Mouse (Mus musculus) ES-CJ7 (cell line): ENCODE results near the gene Poldip2.
A peak's percentile ranks its signal among the peaks of the same experiment; 100 is the strongest.

Experiments
- DNase-seq: peaks from one replicate; pipeline ENCODE4 v3.0.0; 2011; ENCODE audit warnings: low read depth, low spot score

The Poldip2 gene

DNA sequence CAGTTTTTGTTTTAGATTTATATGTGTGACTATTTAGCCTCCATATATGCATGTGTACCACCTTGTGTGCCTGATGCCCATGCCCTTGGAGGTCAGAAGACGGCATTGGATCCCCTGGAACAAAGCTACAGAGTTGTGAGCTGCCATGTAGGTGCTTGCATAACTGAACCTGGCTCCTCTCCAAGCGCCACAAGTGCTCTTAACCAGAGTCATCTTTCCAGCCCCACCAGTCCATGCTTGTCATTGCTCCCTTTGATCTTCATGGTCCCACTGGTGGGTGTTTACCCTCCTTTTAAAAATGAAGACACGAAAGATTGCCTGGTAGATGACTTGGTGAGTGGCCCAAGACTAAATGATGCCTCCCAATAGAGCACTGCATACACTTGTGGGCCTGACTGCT, 28.4 kb downstream of the Poldip2 start:
- no peak for DNase-seq

DNA sequence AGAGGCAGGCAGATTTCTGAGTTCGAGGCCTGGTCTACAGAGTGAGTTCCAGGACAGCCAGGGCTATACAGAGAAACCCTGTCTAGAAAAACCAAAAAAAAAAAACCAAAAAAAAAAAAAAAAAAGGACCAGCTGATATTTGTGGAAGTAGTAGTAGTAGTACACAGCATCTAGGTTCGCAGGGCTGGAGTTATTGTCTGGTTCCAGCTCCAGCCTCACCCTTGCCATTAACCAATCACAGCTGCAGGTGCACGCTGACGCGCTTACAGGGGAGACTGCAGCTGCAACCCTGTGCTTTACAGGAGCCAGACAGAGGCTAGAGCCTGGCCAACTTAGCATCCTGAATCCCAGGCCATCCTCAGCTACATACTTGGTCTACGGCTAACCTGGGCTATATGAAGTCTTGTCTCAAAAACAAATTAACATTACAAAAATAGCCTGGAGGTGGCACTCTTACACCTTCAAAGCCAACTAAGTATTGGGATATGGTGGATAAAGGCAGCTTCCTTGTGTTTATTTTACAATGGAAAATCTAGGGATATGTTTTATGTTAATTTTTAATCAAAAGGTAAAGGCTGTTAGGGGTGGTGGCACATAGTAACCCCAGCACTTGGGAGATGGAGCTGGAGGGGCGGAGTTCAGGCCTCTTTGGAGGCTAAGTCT, 32.6 kb downstream of the Poldip2 start:
- DNase-seq = no peak

DNA sequence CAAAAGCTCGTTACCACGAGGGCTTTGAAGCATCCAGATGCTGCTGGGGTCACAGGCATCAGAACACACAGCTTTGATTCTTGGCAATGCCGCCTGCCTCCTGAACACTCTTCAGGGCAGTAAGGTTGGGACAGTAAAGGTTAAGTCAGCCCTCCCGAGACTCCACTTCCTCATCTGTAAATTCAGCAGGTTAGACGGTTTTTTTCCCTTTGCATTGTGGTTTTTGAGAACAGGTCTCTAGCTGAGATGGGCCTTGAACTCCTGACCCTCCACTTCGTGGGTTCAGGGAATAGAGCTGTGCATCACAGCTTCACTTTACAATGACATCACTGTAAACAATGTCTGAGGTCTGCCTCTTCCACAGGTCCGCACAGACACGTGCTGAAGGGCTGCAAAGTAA, 33.2 kb downstream of the Poldip2 start:
- no peak for DNase-seq

DNA sequence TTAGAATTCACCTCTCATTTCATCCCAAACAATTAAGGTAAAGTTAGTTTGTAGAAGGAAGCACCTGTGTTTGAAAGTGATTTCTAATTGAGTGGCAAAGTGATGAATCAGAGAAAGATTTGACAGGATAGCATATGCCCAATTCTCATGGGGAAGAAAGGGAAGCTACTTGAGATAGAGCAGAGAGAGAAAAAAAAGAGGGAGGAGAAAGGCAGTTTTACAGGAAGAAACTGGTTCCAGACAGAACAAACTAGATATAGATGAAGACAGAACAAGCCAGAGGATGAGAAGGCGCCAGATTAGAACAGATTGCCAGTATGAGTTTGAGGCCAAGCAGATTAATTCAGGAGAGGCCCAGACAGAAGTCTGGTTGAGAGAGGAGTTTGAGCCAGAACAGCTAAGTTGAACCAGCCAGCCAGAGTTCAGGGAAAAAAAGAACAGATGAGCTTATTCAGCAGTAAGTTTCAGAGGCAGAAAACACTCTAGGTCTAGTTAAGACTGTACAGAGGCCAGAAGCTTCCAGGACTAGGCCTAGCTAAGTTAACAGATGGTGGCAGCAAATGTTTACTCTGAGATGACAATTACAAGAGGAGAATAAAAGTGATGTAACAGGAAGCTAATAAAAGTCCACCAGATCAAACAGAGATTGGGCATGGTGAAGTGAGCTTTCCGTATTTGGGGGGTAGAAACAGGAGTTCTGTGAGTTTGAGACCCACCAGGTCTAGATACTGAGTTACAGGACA, 35.9 kb downstream of the Poldip2 start:
- no peak for DNase-seq

- DNase-seq = no peak
Measured at GRCm38 (mm10) chr11:78549491-78549987, 37.5 kb downstream of the Poldip2 start.

DNA sequence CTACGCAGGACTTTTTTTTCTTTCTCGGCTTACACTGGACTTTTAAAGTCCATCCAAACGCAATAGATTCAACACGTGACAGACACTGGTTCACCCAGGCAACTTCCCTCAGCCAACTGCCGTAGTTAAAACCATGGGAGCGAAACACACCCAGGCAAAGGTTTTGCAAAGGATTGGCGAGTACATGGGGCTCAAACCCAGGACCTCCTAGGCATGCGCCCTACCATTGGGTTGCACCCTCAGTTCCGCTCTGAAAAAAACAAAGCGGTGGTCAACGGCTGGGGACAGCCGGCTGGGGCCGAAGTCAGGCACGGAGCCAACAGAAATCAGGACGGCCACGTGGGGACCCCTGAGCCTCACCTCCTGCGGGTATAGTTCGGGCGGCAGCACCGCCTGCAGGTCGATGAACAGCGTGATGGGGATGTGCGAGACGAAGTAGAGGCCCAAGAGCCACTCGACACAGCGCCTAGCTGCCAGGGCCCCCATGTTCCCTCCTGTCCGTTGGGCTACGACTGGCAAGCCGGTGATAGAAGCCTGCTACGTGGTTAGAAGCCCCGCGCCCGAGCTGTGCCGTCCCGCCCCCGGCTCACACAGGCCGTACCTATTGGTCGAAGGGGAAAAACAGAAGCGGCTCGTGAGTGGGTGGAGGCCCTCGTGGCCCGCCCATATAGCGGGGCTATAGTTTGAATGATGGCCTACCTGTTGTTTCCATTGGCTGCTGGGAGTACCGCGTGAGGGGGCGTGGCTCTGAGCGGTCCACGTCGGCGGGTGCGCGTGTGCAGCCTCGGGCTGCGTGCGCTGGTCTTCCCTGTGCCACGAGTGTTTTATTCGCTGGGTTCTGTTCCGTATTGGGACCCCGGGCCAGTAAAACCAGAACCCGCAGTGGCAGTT, 38.4 kb downstream of the Poldip2 start, which contains the start of gene Tmem97:
Gene Tmem97, minus strand, starts transcription at position 610 of the 891 bp plus-strand sequence.
- DNase-seq = peak; percentile 98

DNA sequence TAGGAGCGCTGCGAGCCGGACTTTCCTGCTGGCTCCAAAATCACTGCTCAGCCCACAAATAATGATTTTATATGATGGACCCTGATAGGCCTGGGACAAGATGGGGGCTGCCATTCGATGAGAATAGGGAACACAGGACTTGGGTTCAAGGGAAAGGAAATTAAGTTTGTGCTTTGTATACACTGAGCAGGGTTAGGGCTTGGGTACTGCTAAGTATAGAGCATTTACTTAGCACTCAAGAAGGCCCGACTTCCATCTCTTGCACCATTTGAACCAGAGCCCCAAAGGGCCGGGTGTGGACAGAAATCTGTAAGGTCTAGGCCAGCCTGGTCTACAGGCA, 39.0 kb downstream of the Poldip2 start:
- DNase-seq = no peak

DNA sequence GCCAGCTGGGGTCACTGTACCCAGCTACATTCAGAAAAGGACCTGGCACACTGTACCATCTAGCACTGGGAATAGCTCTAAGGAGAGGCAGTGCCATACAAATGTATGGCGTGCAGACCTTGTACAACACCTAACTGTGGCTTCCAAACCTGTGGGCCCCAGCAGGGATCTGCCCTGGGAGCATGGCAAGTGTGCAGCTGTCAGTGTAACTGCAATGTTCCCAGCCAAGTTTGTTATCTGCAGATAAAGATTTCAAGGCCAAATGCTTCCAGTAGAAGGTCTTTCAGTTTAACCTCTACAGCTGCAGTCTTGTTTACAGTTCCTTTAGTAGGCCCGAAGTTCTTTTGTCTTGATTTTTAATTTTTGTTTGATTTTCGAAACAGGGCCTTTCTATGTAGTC, 43.6 kb downstream of the Poldip2 start:
- DNase-seq = no peak

- no peak for DNase-seq
Measured at GRCm38 (mm10) chr11:78556070-78556469, 44.1 kb downstream of the Poldip2 start.

- DNase-seq = peak; percentile 59
Measured at GRCm38 (mm10) chr11:78557241-78557640, 45.2 kb downstream of the Poldip2 start.

DNA sequence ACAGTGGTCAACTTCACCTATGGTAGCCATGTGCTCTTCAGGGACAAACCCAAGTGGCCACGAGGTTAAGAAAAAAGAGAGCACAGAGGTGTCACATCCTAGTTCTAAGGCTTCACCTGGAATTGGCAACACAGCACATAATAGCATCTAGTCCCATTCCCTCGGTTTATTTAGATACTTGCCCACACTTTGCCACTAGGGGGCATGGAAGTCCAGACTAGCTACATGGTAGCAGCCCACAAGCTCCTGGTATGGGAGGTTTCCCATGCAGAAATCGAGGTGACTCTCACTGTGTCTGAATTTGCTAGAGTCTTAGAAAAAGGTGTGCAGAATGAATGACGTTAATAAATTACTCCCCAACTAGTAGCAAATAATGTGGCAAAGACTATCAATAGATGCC, 48.5 kb downstream of the Poldip2 start:
- DNase-seq = peak; percentile 77

GRCm38 (mm10) chr11:78566775-78567174, 54.8 kb downstream of the Poldip2 start:
- no peak for DNase-seq

DNA sequence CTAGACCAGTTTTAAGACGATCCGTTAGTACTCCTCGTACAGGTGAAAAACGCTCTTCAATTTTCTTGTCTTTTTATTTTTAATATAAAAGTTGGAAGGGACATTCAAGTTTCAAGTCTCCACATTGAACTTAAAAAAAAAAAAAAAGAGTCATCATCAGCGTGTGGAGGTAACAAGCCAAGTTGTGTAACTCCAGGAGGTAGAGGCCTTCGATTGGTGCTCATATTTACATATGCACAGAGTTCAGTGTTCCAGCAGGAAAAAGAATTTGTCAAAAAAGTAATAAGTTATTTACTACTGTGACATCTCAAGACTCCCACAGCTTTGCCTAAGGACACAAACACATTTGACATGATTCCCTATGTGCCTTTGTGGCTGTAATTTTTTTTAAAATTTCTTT, 55.6 kb downstream of the Poldip2 start:
- DNase-seq = no peak

DNA sequence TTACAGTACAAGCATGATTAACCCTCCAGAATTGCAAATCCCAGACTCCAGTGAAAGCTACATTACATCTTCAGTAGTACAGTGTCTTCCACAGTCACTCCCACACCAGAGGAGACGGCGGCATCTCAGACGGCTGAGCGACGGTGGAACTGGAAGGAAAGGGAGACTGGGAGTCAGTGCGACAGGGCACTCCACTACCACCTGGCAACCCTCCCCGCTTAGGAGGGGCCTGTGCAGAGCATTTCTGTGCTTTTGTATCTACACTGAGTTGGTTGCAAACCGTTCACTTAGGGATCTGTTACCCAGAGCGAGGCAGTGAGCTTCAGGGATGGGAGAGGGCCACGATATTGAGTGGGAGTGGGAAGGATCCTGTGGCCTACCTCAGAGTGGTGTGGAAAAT, 56.8 kb downstream of the Poldip2 start:
- no peak for DNase-seq

DNA sequence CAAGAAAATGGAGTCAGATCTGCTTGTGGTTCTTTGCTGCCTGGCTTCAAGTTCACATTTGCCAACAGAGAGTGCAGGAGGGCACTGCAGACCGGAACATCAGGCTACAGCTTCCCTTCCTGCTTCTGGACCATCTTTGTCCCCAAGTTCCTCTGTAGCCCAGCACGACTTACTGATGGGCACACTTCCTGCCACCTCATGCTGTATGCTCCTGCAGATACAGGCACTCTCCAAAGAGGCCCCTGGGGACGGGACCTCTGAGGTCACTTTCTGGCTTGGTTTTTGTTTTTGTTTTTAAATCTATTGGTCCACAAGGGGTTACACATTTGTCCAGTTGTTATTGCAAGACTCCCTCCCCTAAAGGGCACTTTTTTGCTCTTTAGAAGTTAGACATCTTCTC, 57.8 kb downstream of the Poldip2 start:
- DNase-seq = no peak

DNA sequence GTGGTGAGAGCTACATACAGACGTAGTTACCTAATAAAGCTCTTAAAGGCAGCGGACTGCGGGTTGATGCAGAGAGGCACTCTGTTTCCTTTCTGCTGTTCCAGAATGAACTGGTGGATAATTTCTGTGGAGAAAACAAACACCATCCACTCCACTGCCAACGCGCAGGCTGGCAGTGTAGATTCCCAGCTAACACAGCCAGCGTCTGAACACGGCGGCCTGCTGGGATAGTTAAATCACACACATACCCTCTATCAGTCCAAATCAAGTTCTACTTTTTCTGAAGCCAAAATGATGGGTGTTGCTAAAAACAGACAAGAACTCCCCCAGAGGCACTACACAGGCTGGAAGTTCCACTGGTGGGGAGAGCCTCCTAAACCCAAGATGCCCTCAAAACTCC, 59.4 kb downstream of the Poldip2 start:
- DNase-seq = no peak

- DNase-seq = no peak
Measured at GRCm38 (mm10) chr11:78571854-78572253, 59.9 kb downstream of the Poldip2 start.
